Mouse (Mus musculus): ENCODE measurements around the gene Prss27. TPM values are rescaled to one million over a fixed set of nuclear protein-coding genes. Genes with fewer than 3 reads are reported as not detected.
A peak's percentile ranks its signal among the peaks of the same experiment; 100 is the strongest.

Gene Prss27
- not detected for total RNA-seq (2021)
- long read RNA-seq, experiment 1: 0 reads
- long read RNA-seq, experiment 2: 0 reads

- DNase-seq: no peak
Observed at GRCm38 (mm10) chr17:24037844-24038243, at the start of gene Prss27. TSS of gene Prss27 (plus strand) at chr17:24038144.

- DNase-seq: no peak
Observed at GRCm38 (mm10) chr17:23989802-23990201, 48.1 kb upstream of the Prss27 start.

- DNase-seq: no peak
Observed at GRCm38 (mm10) chr17:23992789-23993553, 45.0 kb upstream of the Prss27 start.

- DNase-seq: peak; percentile 78
Observed at GRCm38 (mm10) chr17:23993559-23994428, 44.1 kb upstream of the Prss27 start.

GRCm38 (mm10) chr17:23994667-23995066 lies 43.3 kb upstream of the Prss27 start:
- no peak for DNase-seq

GRCm38 (mm10) chr17:23995421-23995820 lies 42.5 kb upstream of the Prss27 start:
- DNase-seq: no peak

- no peak for DNase-seq
Observed at GRCm38 (mm10) chr17:23997901-23998300, 40.0 kb upstream of the Prss27 start, which contains the start of gene Prss22. TSS of gene Prss22 (minus strand) at chr17:23998100.

- no peak for DNase-seq
Observed at GRCm38 (mm10) chr17:23998383-23998782, 39.6 kb upstream of the Prss27 start.

GRCm38 (mm10) chr17:24000404-24000803 lies 37.5 kb upstream of the Prss27 start:
- DNase-seq: peak; percentile 36

- DNase-seq: no peak
Observed at GRCm38 (mm10) chr17:24004071-24004665, 33.8 kb upstream of the Prss27 start.

GRCm38 (mm10) chr17:24005049-24005448 lies 32.9 kb upstream of the Prss27 start:
- DNase-seq: no peak

GRCm38 (mm10) chr17:24006930-24007329 lies 31.0 kb upstream of the Prss27 start:
- no peak for DNase-seq

- no peak for DNase-seq
Observed at GRCm38 (mm10) chr17:24007391-24007790, 30.6 kb upstream of the Prss27 start.

GRCm38 (mm10) chr17:24008105-24008504 lies 29.8 kb upstream of the Prss27 start:
- DNase-seq: no peak

- no peak for DNase-seq
Observed at GRCm38 (mm10) chr17:24009617-24010016, 28.3 kb upstream of the Prss27 start.

- DNase-seq: no peak
Observed at GRCm38 (mm10) chr17:24012921-24013320, 25.0 kb upstream of the Prss27 start.

GRCm38 (mm10) chr17:24014433-24014965 lies 23.4 kb upstream of the Prss27 start:
- DNase-seq: no peak

GRCm38 (mm10) chr17:24015727-24016126 lies 22.2 kb upstream of the Prss27 start:
- DNase-seq: no peak

GRCm38 (mm10) chr17:24020696-24021095 lies 17.2 kb upstream of the Prss27 start:
- DNase-seq: no peak

GRCm38 (mm10) chr17:24021375-24022199 lies 16.4 kb upstream of the Prss27 start:
- no peak for DNase-seq

- DNase-seq: no peak
Observed at GRCm38 (mm10) chr17:24029477-24029876, 8.5 kb upstream of the Prss27 start.
